Mouse (Mus musculus) MEL (cell line): ENCODE results near the gene Ilvbl. TPM values are rescaled to one million over a fixed set of nuclear protein-coding genes. Genes with fewer than 3 reads are reported as not detected.

Source experiments
- DNase-seq: peaks from one replicate; pipeline ENCODE4 v3.0.0; 2011; ENCODE audit warnings: low read depth, low spot score
- H3K27ac ChIP-seq: 2 replicates; pipeline ENCODE4 v1.5.1; 2012; ENCODE audit warnings: low read depth, mild to moderate bottlenecking, control low read depth, low read length, moderate library complexity; ENCODE audit not compliant: control insufficient read depth
- H3K27me3 ChIP-seq, 2 experiments: fragments of 150-350 bp in 1 of 2; sonication (generic) in 1 of 2; 2 replicates each; pipeline ENCODE4 v1.6.1; 2012; ENCODE audit warnings: low read length in 2 of 2, mild to moderate bottlenecking in 2 of 2, improper control_type of control experiment in 1 of 2, moderate library complexity in 1 of 2; ENCODE audit not compliant: insufficient read depth in 2 of 2, control insufficient read depth in 1 of 2
- H3K36me3 ChIP-seq, 2 experiments: 2 replicates each; pipeline ENCODE4 v1.6.1; 2012 to 2014; ENCODE audit warnings: low read length in 2 of 2, improper control_type of control experiment in 1 of 2, inconsistent platforms in 1 of 2, mild to moderate bottlenecking in 1 of 2; ENCODE audit not compliant: insufficient read depth in 2 of 2, control insufficient read depth in 1 of 2
- H3K4me1 ChIP-seq, 2 experiments: fragments of 150-350 bp in 1 of 2; sonication (generic) in 1 of 2; 2 replicates each; pipeline ENCODE4 v1.6.1; 2012; ENCODE audit warnings: low read length in 2 of 2, improper control_type of control experiment in 1 of 2, mild to moderate bottlenecking in 1 of 2; ENCODE audit not compliant: insufficient read depth in 2 of 2, control insufficient read depth in 1 of 2
- H3K4me3 ChIP-seq, 2 experiments: fragments of 150-350 bp in 1 of 2; sonication (generic) in 1 of 2; 2 replicates each; pipeline ENCODE4 v1.5.1; 2012; ENCODE audit warnings: low read depth in 2 of 2, low read length in 2 of 2, mild to moderate bottlenecking in 2 of 2, moderate library complexity in 2 of 2, control low read depth in 1 of 2, improper control_type of control experiment in 1 of 2; ENCODE audit not compliant: control insufficient read depth in 1 of 2, insufficient read depth in 1 of 2
- H3K79me2 ChIP-seq: 2 replicates; pipeline ENCODE4 v1.6.1; 2012; ENCODE audit warnings: mild to moderate bottlenecking, low read length, moderate library complexity; ENCODE audit not compliant: control insufficient read depth, poor library complexity, insufficient read depth
- H3K9ac ChIP-seq: 2 replicates; pipeline ENCODE4 v1.6.1; 2012; ENCODE audit warnings: low read depth, mild to moderate bottlenecking, control low read depth, low read length, moderate library complexity; ENCODE audit not compliant: control insufficient read depth, poor library complexity, severe bottlenecking
- H3K9me3 ChIP-seq: fragments of 150-350 bp; sonication (generic); replicated peaks from 2 replicates; pipeline ENCODE4 v1.6.1; 2012; ENCODE audit warnings: mild to moderate bottlenecking, low read length, improper control_type of control experiment, moderate library complexity; ENCODE audit not compliant: insufficient read depth
- CHD1 ChIP-seq: IDR thresholded peaks from 2 replicates; pipeline ENCODE4 v1.6.1; 2012; ENCODE audit warnings: low read depth, mild to moderate bottlenecking, inconsistent platforms, low read length, improper control_type of control experiment
- CTCF ChIP-seq, 3 experiments: IDR thresholded peaks in 2 of 3; conservative IDR thresholded peaks in 1 of 3; 2 replicates each; pipeline ENCODE4 v1.5.1; 2011 to 2012; ENCODE audit warnings: low read length in 3 of 3, low read depth in 2 of 3, mild to moderate bottlenecking in 2 of 3, improper control_type of control experiment in 1 of 3, inconsistent platforms in 1 of 3, mixed read lengths in 1 of 3, moderate library complexity in 1 of 3; ENCODE audit not compliant: control insufficient read depth in 1 of 3, insufficient read depth in 1 of 3, poor library complexity in 1 of 3, severe bottlenecking in 1 of 3
- E2F4 ChIP-seq: IDR thresholded peaks from 2 replicates; pipeline ENCODE4 v1.6.1; 2011; ENCODE audit warnings: low read depth, low read length, improper control_type of control experiment, borderline replicate concordance
- ELF1 ChIP-seq: IDR thresholded peaks from 2 replicates; pipeline ENCODE4 v1.6.1; 2014; ENCODE audit warnings: low read depth, mild to moderate bottlenecking, inconsistent platforms, low read length, improper control_type of control experiment, moderate library complexity
- GABPA ChIP-seq: IDR thresholded peaks from 2 replicates; pipeline ENCODE4 v1.6.1; 2012; ENCODE audit warnings: low read depth, mild to moderate bottlenecking, inconsistent platforms, low read length, improper control_type of control experiment, moderate library complexity
- MAFK ChIP-seq: IDR thresholded peaks from 2 replicates; pipeline ENCODE4 v1.6.1; 2011; ENCODE audit warnings: low read depth, mild to moderate bottlenecking, low read length, improper control_type of control experiment, borderline replicate concordance
- MAX ChIP-seq: IDR thresholded peaks from 2 replicates; pipeline ENCODE4 v1.6.1; 2011; ENCODE audit warnings: low read length, improper control_type of control experiment
- MAZ ChIP-seq: IDR thresholded peaks from 2 replicates; pipeline ENCODE4 v1.6.1; 2012; ENCODE audit warnings: low read depth, mild to moderate bottlenecking, inconsistent platforms, low read length, improper control_type of control experiment
- MEF2A ChIP-seq: IDR thresholded peaks from 2 replicates; pipeline ENCODE4 v1.6.1; 2014; ENCODE audit warnings: low read depth, mild to moderate bottlenecking, inconsistent platforms, low read length, improper control_type of control experiment; ENCODE audit not compliant: poor library complexity, insufficient replicate concordance, severe bottlenecking; ENCODE audit errors: extremely low read depth
- MXI1 ChIP-seq: IDR thresholded peaks from 2 replicates; pipeline ENCODE4 v1.6.1; 2011; ENCODE audit warnings: mild to moderate bottlenecking, low read depth, low read length, improper control_type of control experiment
- NELFE ChIP-seq: IDR thresholded peaks from 2 replicates; pipeline ENCODE4 v1.6.1; 2011; ENCODE audit warnings: low read depth, low read length, improper control_type of control experiment
- POLR2A ChIP-seq, 2 experiments: IDR thresholded peaks; 2 replicates each; pipeline ENCODE4 v1.6.1; 2011 to 2012; ENCODE audit warnings: low read length in 2 of 2, mild to moderate bottlenecking in 2 of 2, control low read depth in 1 of 2, improper control_type of control experiment in 1 of 2, low read depth in 1 of 2, moderate library complexity in 1 of 2; ENCODE audit not compliant: control insufficient read depth in 1 of 2, insufficient read depth in 1 of 2, poor library complexity in 1 of 2
- POLR2AphosphoS2 ChIP-seq: IDR thresholded peaks from 2 replicates; pipeline ENCODE4 v1.6.1; 2011; ENCODE audit warnings: low read length, improper control_type of control experiment
- POLR2AphosphoS5 ChIP-seq: IDR thresholded peaks from 2 replicates; pipeline ENCODE4 v1.6.1; 2012; ENCODE audit warnings: low read depth, borderline replicate concordance, mild to moderate bottlenecking, inconsistent platforms, low read length, moderate library complexity, mixed read lengths
- RAD21 ChIP-seq: IDR thresholded peaks from 2 replicates; pipeline ENCODE4 v1.6.1; 2011; ENCODE audit warnings: mild to moderate bottlenecking, low read depth, low read length, improper control_type of control experiment
- RCOR1 ChIP-seq: IDR thresholded peaks from 2 replicates; pipeline ENCODE4 v1.6.1; 2012; ENCODE audit warnings: low read depth, mild to moderate bottlenecking, inconsistent platforms, low read length, improper control_type of control experiment
- TAL1 ChIP-seq: IDR thresholded peaks from 2 replicates; pipeline ENCODE4 v1.6.1; 2012; ENCODE audit warnings: mild to moderate bottlenecking, inconsistent platforms, low read length, moderate library complexity, mixed read lengths
- TBP ChIP-seq: IDR thresholded peaks from 2 replicates; pipeline ENCODE4 v1.8.0; 2011; ENCODE audit warnings: low read depth, low read length, improper control_type of control experiment
- TCF12 ChIP-seq: IDR thresholded peaks from 2 replicates; pipeline ENCODE4 v1.6.1; 2014; ENCODE audit warnings: low read depth, mild to moderate bottlenecking, inconsistent platforms, low read length, improper control_type of control experiment, moderate library complexity
- ZMIZ1 ChIP-seq: IDR thresholded peaks from 2 replicates; pipeline ENCODE4 v1.6.1; 2012; ENCODE audit warnings: low read depth, mild to moderate bottlenecking, inconsistent platforms, low read length, improper control_type of control experiment, moderate library complexity
- polyA plus RNA-seq, 2 experiments: library from polyadenylated mRNA; stranded (reverse) in 1 of 2; unstranded in 1 of 2; fragments of >175 nt in 1 of 2; fragments of >200 nt in 1 of 2; gene quantifications; 2 replicates each; pipeline versions ENCODE4 v1.2.1 to v1.2.4; 2012; ENCODE audit warnings: low replicate concordance in 2 of 2, low read depth in 1 of 2; ENCODE audit not compliant: insufficient read length in 2 of 2, insufficient read depth in 1 of 2, missing spikeins in 1 of 2
- total RNA-seq: library from RNA; depleted of rRNA; stranded (reverse); fragments of 300-350 nt; gene quantifications from 2 replicates; pipeline ENCODE4 v1.2.3, GENCODE M21; 2012

Gene Ilvbl
- total and polyA plus RNA-seq, 3 experiments = 22.1 to 24.5 TPM; not detected in 1

DNA sequence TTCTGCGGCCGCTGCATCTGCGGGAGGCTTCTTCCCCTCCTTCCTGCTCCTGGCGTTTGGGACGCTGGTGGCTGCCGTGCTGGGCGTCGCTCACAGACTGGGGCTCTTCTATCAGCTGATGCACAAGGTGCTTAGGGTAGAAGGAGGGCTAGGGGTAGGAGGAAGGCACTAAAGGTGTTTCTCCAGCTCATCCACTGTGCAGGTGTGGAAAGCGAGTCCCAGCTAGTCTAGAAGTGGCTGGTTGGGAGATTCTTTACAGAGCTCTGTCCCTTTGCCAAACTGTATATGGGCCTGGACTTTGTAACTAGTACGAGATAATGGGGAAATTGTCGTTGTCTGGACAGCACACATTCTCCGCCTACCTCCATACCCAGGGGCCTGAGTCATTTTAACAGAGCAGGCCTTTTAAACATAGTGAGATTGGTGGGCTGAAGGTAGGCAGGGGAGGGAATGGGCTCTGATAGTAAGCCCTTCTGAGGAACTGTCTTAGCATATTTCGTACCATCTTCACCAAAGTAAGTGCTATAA, 1.0 kb downstream of the Ilvbl start:
- no peak for DNase-seq
- Histone ChIP-seq H3K9ac (peak overlapping the region; percentile 77), H3K27me3 (no peaks in the 10 kb centered on the region; a peak in 1 of 4 replicates), H3K4me3 (peak overlapping the region; percentile 78 to 88), H3K79me2 (peaks cover 4% of the 10 kb centered on the region; the same call in 1 of the 2 replicates), H3K4me1 (peaks cover 0 to 8% of the 10 kb centered on the region in 2 experiments; a peak in 1 of 4 replicates), H3K9me3 (no peaks in the 10 kb centered on the region), H3K36me3 (no peaks in the 10 kb centered on the region; a peak in 1 of 4 replicates), H3K27ac (peak overlapping the region; percentile 71)
- TF ChIP-seq TCF12 (no peak), POLR2AphosphoS5 (no peak), CHD1 (no peak), MAZ (no peak), MAX (no peak), TAL1 (no peak), POLR2A (IDR thresholded peaks at IDR 0.05; ENCODE audit: control insufficient read depth in 1 of 2, insufficient read depth in 1 of 2, low read depth in 1 of 2, low read length in 2 of 2, poor library complexity in 1 of 2) (no peak), ZMIZ1 (0 out of 2 replicates have a peak, but pooled peaks have one; percentile 34), POLR2AphosphoS2 (no peak), RCOR1 (no peak), MEF2A (no peak), NELFE (0 out of 2 replicates have a peak, but pooled peaks have one; percentile 56), RAD21 (no peak), E2F4 (no peak), CTCF (IDR thresholded peaks at IDR 0.05 in 2 of 3, conservative IDR thresholded peaks at IDR 0.05 in 1 of 3; ENCODE audit: control insufficient read depth in 1 of 3, insufficient read depth in 1 of 3, low read depth in 2 of 3, low read length in 3 of 3, poor library complexity in 1 of 3, severe bottlenecking in 1 of 3) (no peak)

- DNase-seq = peak; percentile 67
- H3K4me1 ChIP-seq = peaks cover 0 to 8% of the 10 kb centered on the region in 2 experiments; a peak in 1 of 4 replicates
- H3K4me3 ChIP-seq = peak overlapping the region; percentile 78 to 88
- H3K79me2 ChIP-seq = peaks cover 4% of the 10 kb centered on the region; the same call in 1 of the 2 replicates
- H3K9ac ChIP-seq = peak overlapping the region; percentile 77
- H3K9me3 ChIP-seq = no peaks in the 10 kb centered on the region
- peak overlapping the region; percentile 71 for H3K27ac ChIP-seq
- H3K27me3 ChIP-seq = no peaks in the 10 kb centered on the region; a peak in 1 of 4 replicates
- no peaks in the 10 kb centered on the region; a peak in 2 of 4 replicates for H3K36me3 ChIP-seq
- TF ChIP-seq POLR2AphosphoS5 (no peak), ELF1 (no peak), GABPA (no peak), TBP (no peak), MXI1 (peak; percentile 52), MAFK (no peak), MAX (0 out of 2 replicates have a peak, but pooled peaks have one; percentile 36), CTCF (IDR thresholded peaks at IDR 0.05 in 2 of 3, conservative IDR thresholded peaks at IDR 0.05 in 1 of 3; ENCODE audit: control insufficient read depth in 1 of 3, insufficient read depth in 1 of 3, low read depth in 2 of 3, low read length in 3 of 3, poor library complexity in 1 of 3, severe bottlenecking in 1 of 3) (no peak), POLR2AphosphoS2 (no peak), TAL1 (no peak)
Observed at GRCm38 (mm10) chr10:78575690-78576089, 1.5 kb downstream of the Ilvbl start.
